Mouse (Mus musculus) layer of hippocampus, postnatal 25 days (tissue): ENCODE measurements around the gene Kdm6b. TPM values are rescaled to one million over a fixed set of nuclear protein-coding genes. Genes with fewer than 3 reads are reported as not detected.
"Not testable (repeated sequence)": the region's sequence is repeated elsewhere in the genome, so short reads cannot be mapped to it uniquely, and the experiment has no call there.

Experiments
- DNase-seq, 2 experiments: peaks; one replicate each; pipeline ENCODE4 v3.0.0; 2022; ENCODE audit warnings: mixed read lengths in 2 of 2, low spot score in 1 of 2; ENCODE audit errors: extremely low spot score in 1 of 2
- total RNA-seq, 2 experiments: library from RNA; stranded (reverse); gene quantifications; 2 replicates each; pipeline ENCODE4 v1.2.3; 2021

The Kdm6b gene
- total RNA-seq, 2 experiments from 2014 or later, result 28.5 to 41.2 TPM

DNA sequence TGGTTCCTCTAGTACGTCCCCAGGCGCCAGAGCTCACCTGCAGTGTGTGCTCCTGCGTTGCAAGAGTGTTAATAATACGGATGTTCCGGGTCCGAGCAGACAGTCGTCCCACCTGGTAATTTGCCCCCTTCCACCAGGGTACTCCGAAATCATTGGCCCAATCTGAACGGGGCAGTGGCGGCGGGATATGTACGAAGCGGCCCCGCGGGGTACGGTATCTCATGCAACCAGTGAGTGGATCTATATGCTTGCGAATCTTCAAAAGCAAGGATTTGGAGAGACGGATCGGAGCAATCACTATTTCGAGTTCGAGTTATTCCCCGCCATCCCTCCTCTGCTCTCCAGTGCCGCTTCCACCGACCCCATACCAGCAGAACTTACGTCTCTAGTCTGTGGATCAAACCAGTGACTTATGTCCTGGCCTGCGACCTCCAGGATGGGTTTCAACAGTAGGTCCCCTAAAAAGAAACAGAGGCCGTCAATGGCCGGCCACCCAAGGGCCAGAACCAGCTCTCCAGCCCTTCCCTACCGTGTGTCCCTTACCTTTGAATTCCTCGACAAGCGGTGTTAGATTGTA is 18.8 kb downstream of the Kdm6b start:
- not testable (repeated sequence) for DNase-seq

DNA sequence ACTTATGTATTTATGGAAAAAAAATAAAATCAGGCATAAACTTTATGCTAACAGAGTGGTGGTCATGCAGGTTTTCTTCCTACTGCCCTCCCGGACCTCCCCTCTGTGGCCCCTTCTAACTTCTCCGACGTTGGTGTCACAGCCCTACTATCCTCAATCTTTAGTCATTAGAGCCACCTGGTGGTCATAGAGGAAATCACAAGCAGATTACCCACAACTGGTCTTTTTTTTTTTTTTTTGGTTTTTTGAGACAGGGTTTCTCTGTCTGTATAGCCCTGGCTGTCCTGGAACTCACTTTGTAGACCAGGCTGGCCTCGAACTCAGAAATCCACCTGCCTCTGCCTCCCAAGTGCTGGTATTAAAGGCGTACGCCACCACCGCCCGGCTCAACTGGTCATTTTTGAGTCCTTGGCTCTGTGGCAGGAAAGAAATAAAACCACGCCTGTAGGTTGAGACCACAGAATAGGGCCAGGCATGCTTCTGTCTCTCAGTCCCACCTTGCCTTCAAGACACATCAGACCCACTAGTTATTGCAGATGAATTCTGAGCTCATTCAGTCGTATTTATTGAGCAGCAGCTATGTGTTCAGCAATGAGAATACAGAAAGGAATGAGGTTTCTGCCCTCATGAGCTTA is 23.0 kb downstream of the Kdm6b start:
- DNase-seq, result peak in 1 of 2 experiments; percentile 72

DNA sequence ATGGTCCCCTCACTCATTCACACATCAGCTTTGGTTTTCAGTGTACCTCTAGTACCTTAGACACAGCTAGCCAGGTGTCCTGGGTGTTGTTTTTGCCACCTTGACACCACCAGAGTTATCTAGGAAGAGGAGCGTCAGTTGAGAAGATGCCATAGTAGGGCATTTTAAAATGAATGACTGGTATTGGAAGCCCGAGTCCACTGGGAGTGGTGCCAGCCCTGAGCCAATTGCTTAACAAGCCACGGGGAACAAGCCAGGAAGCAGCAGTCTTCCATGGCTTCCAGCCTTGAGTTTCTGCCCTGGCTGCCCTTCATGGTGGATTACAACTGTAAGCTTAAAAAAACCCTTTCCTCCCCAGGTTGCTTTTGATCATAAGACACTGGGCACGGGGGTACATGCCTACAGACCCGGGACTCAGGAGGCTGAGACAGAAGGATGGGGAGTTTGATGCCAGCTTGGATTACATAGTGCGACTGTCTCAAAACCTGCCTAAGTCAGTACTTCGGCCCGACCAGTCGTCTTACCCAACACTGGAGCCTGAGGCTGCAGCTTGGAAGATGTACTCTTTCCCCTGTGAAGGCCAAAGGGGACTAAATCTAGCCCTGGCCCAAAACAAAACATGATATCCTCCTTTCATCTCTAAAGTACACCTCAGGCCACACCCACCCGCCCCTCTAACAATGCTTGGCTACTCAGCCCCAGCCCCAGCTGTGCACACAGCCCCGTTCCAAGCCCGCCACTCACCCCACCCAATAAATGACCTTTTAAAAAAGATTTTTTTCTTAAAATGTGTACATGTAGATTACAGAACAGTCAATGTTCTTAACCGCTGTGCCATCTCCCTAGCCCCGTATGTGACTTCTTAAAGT is 23.7 kb downstream of the Kdm6b start:
- peak in 1 of 2 experiments; percentile 35 for DNase-seq

DNA sequence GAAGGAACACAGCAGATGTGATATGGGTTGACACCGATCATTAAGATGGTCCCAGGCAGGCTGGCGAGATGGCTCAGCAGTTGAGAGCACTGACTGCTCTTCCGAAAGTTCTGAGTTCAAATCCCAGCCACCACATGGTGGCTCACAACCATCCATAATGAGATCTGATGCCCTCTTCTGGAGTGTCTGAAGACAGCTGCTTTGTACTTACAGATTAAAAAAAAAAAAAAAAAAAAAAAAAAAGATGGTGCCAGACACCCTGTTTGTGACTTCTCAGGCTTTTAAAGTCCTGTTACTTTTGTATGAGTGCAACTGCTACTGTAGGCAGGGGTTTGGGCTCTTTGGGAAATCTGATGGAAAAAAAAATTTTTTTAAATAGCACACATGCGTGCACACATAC is 24.8 kb downstream of the Kdm6b start:
- no peak for DNase-seq

DNA sequence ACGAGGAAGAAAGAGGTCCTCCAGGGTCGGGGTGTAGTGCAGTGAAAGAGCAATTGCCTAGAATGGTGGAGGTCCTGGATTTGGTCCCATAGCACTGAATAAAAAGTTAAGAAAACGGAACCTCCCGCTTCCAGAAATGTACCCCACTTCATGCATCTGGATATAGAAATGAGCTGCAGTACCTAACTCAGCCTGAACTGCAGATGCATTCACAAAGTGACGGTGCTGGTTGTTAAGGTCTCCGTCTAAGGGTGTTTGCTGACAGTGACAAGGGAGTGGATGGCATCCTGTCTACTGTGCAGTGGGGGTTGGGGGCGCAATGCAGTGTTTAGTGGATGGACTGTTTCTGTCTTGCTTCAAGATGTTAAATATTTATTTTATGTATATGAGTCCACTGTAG is 26.7 kb downstream of the Kdm6b start:
- DNase-seq, result no peak

DNA sequence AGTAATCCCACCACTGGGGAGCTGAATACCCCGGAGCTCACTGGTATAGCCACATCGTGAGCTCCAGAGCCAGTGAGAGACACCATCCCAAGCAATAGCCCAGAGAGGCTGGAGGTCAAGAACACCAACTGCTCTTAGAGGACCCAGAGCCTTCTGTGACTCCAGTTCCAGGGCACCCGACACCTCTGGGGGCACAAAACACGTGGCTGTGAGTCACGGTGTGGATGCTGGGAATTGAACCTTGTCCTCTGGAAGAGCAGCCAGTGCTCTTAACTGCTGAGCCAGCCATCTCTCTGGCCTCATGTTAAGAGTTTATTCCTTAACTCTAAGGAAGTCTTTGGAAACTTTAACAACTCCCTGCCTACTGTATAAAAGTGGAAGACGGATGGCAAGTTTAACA is 28.5 kb downstream of the Kdm6b start:
- DNase-seq, result no peak

DNA sequence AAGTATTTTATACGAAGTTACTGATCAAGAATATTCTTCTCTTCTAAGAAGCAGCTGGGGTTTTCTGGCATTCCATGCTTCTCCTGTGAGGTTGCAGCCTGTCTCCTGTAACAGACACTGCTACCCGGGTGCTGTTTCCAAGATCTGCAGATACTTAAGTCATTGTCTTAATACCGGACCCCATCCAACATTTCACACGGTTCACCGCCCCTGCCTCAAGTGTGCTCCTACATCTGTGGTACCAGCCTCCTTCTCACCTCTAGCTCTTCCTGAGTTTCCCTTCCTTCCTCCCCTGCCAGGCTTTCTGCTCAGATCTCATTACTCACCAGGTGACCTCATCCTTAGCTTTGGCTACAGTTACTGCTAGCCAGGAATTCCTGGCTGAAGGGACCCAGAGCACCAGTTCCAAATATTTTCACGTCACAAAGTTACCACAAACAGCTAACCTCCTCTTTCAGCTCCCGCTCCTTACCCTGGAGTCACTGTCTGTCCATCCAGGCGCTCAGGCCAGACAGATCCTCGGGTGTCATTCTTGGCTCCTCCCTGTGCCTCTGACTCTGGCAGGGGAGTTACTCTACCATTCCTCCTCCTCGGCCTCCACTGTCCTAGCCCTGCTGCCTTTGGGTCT is 30.9 kb downstream of the Kdm6b start:
- DNase-seq, result no peak

DNA sequence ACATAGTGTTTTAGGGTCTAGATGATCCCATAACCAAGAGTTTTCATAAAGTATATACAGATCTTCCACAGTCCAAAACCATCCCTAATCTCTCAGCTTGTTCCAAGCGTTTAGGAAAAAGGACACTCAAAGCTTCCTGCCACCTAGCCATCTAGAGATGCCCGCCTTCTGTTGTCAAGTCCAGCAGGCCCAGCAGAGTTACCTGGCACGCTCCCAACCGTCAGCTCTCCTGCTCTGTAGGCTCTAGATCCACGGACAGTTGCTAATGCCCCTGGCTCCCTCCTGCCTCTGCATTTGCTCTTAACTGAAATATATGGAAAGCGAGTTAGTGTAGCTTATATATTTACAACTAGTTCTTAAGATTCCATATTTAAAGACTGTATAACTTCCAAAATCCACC is 32.1 kb downstream of the Kdm6b start:
- no peak for DNase-seq

DNA sequence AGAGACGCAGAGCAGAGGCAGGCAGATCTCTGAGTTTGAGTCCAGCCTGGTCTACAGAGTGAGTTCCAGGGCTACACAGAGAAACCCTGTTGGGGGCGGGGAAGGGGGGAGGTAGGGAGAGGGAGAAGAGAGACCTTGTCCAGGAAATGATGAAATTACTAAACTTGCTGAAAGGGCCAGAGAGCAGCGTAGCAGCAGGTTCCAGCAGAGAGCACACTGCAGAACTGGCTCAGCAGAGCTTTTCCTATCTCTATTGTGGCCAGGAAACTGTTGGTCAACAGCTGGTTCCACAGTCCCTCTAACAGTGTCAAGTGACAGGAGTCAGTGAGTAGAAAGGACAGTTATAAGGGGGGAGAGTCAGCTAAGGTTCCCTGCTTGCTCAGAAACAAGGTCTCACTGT is 33.9 kb downstream of the Kdm6b start:
- no peak for DNase-seq

DNA sequence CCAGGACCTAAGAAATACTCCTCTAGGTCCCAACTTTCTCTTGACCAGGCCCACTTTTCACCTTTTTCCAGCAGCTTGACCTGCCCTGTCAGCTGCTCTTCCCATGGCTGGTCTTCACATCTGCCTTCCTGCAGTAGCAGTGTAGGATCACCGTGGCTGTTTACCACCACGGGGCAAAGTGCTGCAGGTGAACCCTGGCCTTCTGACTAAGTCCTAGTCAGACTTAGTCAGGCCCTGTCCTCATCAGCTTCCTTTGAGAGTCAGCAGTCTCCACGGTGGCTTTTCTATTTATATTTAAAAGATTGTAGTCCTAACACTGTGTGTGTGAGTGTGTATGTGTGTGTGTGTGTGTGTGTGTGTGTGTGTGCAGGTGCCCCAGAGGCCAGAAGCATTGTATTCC is 35.7 kb downstream of the Kdm6b start:
- no peak for DNase-seq

DNA sequence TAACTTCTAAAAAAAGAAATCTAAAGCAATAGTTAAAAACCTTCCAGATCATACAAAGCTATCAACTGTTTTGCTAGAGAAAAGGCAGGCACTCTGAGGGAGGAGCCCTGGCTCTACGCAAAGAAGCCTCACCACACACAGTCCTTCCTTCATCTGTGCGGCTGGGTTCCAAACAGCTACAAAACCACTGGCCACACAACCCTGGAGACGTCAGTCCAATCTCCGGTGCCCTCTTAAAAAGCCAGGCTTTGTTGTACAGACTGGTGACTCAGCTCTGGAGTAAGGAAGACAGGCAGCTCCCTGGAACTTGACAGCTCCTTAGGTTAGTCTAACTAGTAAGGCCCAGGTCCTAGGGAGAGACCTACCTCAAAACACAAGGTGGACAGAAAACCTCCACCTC is 37.8 kb downstream of the Kdm6b start:
- DNase-seq, result no peak

DNA sequence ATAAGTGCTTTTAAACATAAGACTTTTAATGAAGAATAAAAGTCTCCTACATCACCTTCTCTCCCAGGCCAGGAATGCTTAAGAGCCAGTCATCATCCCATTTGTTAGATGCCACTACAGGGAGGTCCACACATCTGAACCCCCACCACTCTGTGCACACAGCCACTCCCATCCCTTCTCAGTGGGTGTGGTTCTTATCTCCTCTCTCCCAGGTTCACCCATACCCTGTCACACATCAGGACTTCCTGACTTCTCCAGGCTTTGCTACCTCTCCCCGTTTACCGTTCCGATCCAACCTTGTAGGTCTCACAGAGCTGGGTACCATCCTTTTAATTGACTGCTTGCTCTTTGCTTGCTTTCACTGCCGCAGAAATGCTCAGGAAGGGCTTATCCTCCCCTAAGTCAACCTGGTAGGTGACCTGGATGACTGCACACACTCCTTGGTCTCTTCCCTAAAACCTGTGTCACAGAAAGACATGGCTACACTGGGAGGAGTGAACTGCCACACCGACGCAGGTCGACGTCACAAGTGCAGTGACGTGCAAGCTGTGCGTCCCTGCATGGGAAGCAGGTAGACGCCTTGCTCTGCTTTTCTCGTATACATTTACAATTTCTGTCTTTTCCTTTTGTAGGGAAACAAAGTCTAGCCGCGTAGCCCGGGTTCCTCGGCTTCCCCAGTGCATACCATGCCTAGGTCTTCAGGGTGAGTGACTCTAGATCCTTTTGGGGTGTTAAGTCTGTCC is 40.1 kb downstream of the Kdm6b start:
- no peak for DNase-seq

DNA sequence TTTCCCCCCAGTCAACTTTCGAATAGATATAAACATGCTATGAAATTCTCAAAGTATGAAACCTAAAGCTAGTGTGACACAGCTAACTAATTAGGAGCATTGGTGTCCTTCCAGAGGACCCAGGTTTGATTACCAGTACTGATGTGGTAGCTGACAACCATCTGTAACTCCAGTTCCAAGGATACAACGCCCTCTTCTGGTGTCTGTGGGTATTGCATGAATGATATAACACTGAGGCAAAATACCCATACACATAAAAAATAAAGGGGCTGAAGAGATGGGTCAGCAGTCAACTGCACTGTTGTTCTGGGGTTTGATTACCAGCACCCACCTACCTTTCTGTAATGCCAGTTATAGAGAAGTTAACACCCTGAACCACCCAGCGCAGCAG is 40.7 kb downstream of the Kdm6b start:
- no peak for DNase-seq

DNA sequence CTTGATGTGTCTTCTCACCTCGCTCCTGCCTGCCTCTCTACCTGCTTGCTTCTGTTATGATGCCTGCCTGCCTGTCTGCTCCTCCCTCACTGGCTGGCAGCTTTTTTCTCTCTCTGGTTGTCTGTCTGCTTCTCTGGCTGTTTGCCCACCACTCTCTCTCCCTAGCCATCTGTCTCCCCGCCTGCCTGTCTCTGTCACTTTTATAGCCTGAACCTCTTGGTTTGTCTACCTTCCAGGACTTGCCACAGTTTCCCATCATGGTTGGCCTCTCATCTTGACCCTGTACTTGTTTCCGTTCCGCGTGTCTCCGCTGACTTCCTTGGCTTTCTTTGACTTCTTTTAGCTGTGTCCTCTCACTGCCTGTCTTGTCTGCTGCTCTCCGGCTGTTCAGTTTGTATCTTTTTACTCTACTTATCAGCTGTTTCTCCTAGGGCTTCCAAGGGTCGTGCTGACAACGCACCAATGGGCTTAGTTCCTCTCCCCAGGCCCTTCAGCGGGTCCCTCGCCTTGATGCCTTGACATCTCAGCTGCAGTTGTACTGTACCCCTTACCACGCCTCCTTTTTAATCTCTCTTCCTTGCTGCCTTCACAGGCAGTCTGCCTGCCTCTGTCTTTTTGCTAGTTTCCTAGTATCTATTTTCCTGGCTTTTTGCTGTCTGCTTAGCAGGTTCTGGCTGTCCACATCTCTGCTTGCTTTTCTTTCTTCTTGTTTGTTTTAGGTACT is 41.3 kb downstream of the Kdm6b start:
- DNase-seq, result peak; percentile 61 to 73

DNA sequence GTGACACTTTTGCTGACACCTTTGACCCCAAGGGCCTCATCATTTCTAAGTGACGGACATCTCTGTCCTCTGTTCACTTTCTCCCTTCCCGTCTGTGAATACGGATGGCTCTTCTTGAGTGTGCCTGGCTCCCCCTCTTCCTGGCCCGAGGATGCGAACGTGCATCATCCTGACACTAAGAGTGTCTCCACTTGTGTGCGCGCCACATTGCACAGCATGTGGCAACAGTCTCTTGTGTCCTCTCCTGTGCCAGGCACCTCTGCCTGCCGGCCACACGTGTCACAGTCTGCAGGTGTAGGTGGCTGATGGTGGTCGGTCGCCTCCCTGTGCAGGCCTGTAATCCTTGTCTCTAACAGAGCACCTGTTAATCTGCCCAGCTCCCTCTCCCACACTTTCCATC is 41.9 kb downstream of the Kdm6b start:
- DNase-seq, result no peak

DNA sequence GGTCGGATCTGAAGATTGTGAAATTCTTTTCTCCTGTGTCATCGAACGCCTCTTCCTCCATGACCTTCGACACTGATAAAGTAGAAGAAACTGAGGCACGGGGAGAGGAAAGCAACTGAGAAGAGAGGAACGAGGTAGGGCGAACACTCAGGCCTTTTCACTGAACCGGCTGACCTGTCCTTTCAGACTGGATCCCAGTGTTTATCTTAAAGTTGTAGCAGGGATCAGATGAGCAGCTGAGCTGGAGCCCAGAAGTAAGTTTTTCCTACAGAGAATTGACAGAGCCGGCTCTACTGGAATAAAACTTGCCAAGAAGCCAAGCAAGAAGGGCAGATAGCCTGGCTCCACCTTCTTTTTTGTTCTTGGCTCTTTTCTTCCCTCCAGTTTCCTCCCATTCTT is 42.7 kb downstream of the Kdm6b start:
- no peak for DNase-seq

DNA sequence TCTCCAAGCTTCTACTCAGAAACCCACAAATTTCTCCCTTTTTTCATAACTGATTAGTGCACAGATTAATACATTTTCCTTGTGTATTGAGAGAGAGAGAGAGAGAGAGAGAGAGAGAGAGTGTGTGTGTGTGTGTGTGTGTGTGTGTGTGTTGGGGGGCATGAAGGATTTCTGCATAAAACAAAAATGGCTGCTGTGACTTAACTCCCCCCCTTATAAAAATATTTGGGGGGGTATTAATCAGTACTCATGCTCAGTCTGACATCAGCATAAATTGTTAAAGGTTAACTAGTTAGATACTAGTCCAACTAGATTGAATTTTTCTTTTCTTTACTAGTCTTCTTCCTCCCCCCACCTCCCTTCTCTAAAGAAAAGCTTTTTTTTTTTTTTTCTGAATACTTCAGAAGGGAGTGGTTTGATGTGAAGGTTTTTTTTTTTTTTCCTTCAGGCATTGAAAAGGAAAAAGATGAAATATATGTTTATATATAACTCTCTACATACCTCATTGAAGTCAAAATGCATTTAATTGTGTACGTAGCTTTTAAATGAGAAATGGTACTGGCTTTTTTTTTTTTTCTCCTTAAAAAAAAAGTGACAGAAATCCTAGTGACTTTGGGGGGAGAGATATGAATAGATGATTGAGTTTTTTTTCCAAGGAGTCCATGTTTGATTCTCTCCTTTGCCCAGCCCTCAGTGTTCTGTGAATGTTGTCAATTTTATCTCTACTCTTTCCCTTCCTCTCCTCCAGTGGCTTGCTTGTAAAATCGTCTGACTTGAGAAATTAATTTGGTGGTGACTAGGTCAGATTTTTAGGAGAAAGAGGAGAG is 43.3 kb downstream of the Kdm6b start:
- no peak for DNase-seq

DNA sequence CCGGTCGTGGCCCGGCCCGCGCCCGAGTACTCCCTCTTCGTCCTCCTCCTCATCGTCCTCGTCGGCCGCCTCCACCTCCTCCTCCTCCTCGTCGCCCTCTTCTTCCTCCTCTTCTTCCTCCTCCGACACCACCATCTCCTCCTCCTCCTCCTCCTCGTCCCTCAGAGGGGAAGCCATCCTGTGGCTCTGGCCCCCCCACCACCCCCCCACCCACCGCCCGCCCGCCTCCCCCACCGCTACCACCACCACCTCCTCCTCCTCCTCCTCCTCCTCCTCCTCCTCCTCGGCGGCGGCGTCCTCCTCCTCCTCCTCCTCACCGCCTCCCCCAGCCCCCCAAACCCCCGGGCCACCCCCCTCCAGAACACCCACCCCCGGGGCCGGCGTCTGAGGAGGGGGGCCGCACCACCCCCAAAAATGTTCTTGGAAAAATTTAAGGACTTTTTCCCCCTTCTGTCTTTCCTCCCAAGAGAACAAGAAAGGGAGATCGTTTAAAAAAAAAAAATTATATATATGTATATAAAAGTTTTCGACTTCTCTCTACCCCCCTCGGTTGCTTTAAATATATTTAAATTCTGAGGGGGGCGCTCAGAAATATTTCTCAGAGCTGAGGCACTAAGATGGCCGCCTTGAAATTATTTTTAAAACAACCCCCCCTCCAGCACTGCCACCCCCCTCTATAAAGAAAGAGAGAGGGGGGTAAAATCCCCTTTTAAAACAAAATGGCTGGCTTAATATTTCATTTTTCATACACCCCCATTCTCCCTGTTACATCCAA is 44.1 kb downstream of the Kdm6b start, which contains the start of gene Chd3:
Chd3 (minus strand) TSS at position 192 of the 775 bp plus-strand sequence.
- DNase-seq, result no peak
